Comparison of ENCODE assay signal across 27 mouse cellular contexts in genomic region chr3:85232846-85233245, GRCm38 (mm10).
"Had no signal": no experiment of that assay in that cellular context is flagged by ENCODE, and none has a peak within 500 bp of the region (broad histone marks: within the 10 kb centered on the region; RNA-seq: fewer than 3 reads in every experiment).

No protein-coding gene starts in this region.

- H3K4me2 ChIP-seq: heart, embryonic 11.5 days; heart, embryonic 13.5 days; heart, embryonic 15.5 days; hindbrain, embryonic 12.5 days; hindbrain, embryonic 14.5 days; intestine, embryonic 15.5 days; limb, embryonic 12.5 days; liver, embryonic 11.5 days had no signal

- H3K36me3 ChIP-seq: heart, embryonic 13.5 days; heart, embryonic 15.5 days; hindbrain, embryonic 10.5 days; hindbrain, embryonic 12.5 days; intestine, embryonic 15.5 days; limb, embryonic 10.5 days; limb, embryonic 12.5 days had no signal

- H3K9me3 ChIP-seq: heart, embryonic 13.5 days; heart, embryonic 15.5 days; hindbrain, embryonic 10.5 days; hindbrain, embryonic 12.5 days; intestine, embryonic 15.5 days; limb, embryonic 10.5 days; limb, embryonic 12.5 days had no signal

- ATAC-seq: forebrain, embryonic 16.5 days; hindbrain, embryonic 16.5 days; inflammation-experienced regulatory T-cells, adult 6 months; intestine, embryonic 15.5 days; intestine, postnatal 0 days had no signal

- H3K4me3 ChIP-seq: gastrocnemius, adult 2 months; heart, adult 2 months; heart, embryonic 13.5 days; heart, embryonic 15.5 days; hindbrain, embryonic 10.5 days; hindbrain, embryonic 12.5 days; intestine, embryonic 15.5 days; layer of hippocampus, adult 2 months; left cerebral cortex, adult 2 months; limb, embryonic 10.5 days; limb, embryonic 12.5 days had no signal

- H3K4me1 ChIP-seq: heart, embryonic 15.5 days; hindbrain, embryonic 12.5 days; intestine, embryonic 15.5 days; limb, embryonic 12.5 days had no signal

- DNase-seq: gastrocnemius, adult 2 months; gastrocnemius, postnatal 10 days; gastrocnemius, postnatal 25 days; heart, adult 2 months; heart, postnatal 14 days; heart, postnatal 4 days; kidney, adult 18-20 months; kidney, adult 8-10 months; kidney, postnatal 10 days; kidney, postnatal 25 days; liver had no signal

- H3K27me3 ChIP-seq: heart, embryonic 13.5 days; heart, embryonic 15.5 days; hindbrain, embryonic 12.5 days; intestine, embryonic 15.5 days; limb, embryonic 12.5 days had no signal

- H3K9ac ChIP-seq: heart, embryonic 13.5 days; heart, embryonic 15.5 days; hindbrain, embryonic 12.5 days; hindbrain, embryonic 14.5 days; intestine, embryonic 15.5 days; limb, embryonic 12.5 days had no signal

- H3K27ac ChIP-seq: gastrocnemius, adult 2 months; heart, adult 2 months; heart, embryonic 13.5 days; heart, embryonic 15.5 days; hindbrain, embryonic 10.5 days; hindbrain, embryonic 12.5 days; hindbrain, embryonic 14.5 days; intestine, embryonic 15.5 days; layer of hippocampus, adult 2 months; left cerebral cortex, adult 2 months; limb, embryonic 10.5 days; limb, embryonic 12.5 days had no signal
